Mouse (Mus musculus) lung, postnatal 25 days (tissue): Measurements from ENCODE around the gene Hmgcl.
A peak's percentile ranks its signal among the peaks of the same experiment; 100 is the strongest.
"Not testable (repeated sequence)": the region's sequence is repeated elsewhere in the genome, so short reads cannot be mapped to it uniquely, and the experiment has no call there.

Experiments
- DNase-seq: peaks from one replicate; pipeline ENCODE4 v3.0.0; 2022; ENCODE audit warnings: low spot score

The Hmgcl gene

DNA sequence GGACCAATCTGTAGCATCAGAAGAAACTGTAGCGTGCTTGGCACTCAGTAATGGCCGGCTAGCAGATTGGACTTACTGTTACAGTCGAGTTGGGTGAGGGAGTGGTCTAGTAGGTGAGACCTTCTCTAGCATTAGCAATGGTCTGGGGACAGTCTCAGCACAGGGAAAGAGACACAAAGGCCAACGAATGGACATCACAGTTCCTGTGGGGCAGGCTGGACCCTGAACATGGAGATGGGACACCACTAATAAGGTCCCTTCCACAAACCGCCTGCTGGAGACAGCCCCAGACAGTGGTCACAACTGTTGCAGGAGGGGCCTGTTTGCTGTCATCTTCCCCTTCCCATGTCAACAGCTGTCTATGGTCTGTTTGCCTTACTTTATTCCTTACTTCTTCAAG, 15.5 kb downstream of the Hmgcl start:
- DNase-seq: no peak

DNA sequence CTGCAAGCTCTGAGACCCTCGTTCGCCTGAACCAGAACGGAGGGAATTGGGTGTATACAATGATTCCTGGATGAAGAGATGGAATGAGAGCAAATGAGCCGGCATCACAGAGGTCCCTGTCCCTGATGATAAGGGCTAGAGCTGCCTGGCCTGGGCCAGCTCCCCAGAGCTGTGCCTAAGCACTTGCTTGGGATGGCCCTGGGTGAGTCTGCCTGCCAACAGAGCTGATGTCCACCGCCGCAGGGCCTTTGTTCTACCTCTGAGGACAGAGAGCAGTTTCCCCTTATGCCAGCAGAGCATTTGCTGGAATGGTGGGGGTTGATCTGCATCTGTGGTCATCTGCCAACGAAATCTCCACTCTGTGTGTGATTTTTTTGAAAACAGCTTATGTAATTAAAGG, 15.9 kb downstream of the Hmgcl start:
- no peak for DNase-seq

DNA sequence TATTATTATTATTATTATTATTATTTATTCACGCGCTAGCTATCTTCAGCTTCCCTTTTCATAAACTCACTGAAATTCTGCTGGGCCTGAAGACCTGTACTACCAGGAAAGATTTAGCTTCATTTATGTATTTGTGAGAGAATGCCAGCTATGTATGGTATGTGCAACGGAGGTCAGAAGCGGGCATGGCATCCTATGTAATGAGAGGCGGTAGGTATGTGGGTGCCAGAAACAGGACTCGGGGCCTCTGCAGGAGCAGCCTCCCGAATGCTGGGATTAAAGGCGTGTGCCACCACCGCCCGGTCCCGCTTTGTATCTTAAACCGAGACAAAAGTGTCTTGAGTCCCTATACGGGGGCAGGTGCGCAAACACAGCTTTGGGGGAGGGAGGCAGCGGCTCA, 16.7 kb downstream of the Hmgcl start:
- no peak for DNase-seq

DNA sequence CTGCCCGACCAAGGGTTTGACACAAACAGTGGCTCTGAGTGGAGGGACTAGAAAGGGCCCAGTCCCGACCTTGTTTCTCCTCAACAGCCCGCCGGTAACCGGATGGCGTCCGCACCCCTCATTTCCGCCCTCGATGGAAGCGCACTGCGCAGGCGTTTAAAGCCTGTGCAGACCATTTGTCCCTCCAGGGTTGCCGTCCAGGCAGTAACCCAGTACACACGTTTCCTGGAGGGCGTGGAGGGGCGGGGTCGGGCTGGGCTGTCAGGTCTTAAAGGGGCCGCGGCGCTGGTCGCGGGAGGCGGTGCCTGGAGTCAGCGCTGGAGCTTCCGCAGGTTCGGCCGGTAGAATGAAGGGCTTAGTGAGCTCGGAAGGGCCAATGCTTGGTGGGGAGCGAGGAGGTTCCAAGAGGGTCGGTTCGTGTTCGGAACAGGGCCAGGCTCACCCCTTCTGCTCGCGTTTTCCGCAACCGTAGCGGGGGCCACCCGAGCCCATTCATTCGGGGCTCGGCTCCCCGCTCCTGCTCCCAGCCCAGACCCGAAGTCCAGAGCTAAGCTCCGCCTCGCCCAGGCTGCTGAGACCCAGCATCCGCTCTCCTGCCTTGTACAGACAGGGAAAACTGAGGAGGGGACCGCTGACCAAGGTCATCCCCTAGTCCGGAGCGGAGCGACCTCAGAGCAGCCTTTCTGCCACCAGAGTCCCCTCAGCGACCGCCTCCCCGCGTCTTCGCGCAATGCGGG, 17.4 kb downstream of the Hmgcl start, which contains the start of gene Gale:
Gale (plus strand) TSS at position 271 of the 737 bp plus-strand sequence.
- peak; percentile 96 for DNase-seq

DNA sequence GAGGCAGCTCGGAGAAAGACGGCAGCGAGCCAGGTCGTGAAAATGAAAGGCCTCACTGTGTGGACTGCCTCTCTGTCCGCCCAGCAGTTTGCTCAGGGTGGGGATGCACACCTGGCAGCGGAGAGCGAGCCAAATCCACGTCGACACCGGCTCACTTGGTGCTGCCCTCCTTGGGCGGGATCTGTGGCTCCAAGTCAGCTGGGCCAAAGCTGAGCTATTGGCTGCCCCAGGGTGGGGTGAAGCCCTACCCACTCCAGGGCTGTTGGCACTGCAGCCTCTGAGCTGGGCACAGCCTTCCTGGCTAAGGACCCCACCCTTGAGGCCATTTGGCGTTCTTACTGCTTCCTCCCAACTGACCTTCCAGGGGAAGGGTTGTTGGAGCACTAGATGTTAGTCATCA, 18.2 kb downstream of the Hmgcl start:
- peak; percentile 86 for DNase-seq

DNA sequence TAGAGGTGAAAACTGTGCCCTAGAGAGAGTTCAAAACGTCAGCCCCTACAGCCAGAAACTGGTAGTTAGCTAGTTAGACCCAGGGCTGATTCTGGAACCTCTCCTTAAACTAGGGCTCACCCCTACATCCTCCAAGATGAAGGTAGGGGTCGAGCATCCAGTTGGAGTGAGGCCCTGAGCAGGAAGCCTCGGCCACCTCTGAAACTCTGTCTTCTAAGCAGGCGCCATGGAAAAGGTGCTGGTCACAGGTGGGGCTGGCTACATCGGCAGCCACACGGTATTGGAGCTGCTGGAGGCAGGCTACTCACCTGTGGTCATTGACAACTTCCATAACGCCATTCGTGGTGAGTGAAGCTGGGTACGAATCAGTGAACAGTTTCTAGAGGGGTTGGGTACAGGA, 18.9 kb downstream of the Hmgcl start:
- no peak for DNase-seq

DNA sequence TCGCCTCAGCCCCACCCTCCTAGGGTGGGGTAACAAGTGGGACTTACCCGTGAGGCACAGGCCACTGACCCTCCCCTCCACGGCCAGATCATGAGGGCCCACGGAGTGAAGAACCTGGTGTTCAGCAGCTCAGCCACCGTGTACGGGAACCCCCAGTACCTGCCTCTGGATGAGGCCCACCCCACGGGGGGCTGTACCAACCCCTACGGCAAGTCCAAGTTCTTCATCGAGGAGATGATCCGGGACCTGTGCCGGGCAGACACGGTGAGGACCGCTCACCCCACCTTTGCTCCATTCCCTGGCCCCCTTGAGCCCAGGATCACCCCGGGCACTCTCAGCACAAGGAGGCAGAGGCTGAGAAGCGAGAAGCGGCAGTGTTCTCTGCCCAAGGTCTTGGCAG, 20.0 kb downstream of the Hmgcl start:
- DNase-seq: no peak

DNA sequence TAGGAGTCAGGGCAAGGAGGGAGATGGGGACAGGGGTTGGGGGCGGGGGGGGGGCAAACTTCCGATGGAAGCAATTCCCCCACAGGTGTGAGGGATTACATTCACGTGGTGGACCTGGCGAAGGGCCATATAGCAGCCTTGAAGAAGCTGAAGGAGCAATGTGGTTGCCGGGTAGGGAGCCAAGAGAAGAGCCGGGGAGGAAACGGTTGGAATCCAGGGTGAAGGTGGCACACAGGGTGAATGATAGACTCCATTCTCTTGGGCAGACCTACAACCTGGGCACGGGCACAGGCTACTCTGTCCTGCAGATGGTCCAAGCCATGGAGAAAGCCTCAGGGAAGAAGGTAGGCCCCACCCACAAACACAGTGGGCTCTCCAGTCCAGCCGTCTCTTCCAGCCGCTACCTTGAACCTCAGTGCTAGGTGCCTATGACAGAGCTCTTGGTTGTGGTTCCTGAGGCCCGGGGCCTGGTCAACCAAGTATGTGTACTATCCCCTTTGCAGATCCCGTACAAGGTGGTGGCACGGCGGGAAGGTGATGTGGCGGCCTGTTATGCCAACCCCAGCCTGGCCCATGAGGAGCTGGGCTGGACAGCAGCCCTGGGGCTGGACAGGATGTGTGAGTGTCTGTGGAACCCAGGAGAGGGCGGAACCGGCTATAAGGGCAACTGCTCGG, 21.0 kb downstream of the Hmgcl start:
- no peak for DNase-seq

DNA sequence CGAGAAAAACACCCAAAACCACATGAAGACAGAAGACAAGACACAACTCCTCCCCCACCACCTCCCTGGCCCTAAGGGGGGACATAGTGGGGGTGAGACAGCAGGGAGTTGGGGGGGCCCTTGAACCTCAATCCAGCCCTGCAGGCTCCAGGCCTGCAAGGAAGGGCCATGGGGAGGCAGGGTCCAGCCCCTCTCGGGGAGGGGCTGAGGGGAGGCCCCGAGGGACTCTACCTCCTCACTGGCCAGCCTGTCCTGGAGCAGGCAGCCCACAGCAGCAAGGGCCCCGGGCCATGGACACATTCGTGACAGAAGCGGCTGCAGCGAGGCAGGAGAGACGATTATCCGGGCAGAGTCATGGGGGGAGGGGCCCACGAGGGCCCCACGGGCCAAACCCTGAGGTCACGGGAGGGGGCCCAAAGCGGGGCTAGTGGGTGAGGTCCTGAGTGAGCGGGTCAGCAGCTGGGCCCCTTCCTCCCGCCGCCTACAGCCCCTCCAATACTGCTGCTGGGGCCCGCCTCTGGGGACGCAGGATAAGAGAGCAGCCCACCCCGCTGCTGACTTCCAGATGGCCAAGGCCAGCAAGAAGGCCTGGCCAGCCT, 22.1 kb downstream of the Hmgcl start:
- DNase-seq: no peak

DNA sequence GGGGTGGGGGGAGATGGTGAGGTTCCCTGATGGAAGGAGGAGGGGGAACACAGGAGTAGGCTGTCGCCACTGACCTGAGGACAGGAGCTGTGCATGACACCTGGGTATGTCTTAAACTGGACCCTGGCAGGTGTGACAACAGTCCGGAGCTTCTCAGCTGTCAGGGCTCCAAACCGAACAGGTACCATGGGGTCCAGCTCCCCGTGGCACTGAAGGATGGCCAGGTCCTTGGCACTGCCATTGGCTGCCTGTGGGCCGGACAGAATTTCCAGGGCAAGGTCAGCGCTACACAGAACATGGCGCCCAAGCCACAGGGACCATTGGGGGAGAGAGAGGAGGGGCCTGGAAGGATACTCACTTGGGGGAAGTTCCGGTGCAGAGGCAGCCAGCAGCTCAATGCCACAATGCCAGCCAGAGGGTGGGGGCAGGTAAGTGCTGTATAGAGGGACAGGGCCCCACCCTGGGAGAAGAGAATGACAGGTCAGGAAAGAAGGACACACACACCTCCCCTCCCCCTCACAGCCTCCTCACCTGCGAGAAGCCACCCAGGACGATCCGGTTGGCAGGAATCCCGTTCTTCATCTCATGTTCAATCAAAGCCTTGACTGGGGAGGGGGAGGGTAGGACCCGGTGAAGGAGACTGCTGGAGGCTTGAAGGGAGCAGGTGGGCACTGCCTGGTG, 23.0 kb downstream of the Hmgcl start:
- DNase-seq: no peak

DNA sequence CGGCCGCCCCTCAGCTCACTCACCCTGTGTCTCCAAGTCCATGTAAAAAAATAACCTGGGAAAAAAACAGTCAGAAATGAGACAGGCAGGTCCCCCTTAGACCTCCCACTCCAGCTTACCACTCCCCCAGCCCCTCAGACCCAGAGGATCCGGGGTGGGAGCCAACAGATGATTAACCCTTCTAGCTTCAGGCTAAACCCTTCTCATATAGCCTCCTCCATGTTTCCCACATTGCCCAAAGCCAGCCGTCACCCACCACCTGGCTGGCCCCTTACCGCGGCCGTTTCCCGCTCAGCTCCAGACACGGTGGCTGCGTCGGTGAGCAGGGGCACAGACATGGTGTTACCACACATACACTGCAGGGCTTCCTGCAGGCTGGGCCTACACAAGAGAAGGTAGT, 24.3 kb downstream of the Hmgcl start:
- DNase-seq: no peak

DNA sequence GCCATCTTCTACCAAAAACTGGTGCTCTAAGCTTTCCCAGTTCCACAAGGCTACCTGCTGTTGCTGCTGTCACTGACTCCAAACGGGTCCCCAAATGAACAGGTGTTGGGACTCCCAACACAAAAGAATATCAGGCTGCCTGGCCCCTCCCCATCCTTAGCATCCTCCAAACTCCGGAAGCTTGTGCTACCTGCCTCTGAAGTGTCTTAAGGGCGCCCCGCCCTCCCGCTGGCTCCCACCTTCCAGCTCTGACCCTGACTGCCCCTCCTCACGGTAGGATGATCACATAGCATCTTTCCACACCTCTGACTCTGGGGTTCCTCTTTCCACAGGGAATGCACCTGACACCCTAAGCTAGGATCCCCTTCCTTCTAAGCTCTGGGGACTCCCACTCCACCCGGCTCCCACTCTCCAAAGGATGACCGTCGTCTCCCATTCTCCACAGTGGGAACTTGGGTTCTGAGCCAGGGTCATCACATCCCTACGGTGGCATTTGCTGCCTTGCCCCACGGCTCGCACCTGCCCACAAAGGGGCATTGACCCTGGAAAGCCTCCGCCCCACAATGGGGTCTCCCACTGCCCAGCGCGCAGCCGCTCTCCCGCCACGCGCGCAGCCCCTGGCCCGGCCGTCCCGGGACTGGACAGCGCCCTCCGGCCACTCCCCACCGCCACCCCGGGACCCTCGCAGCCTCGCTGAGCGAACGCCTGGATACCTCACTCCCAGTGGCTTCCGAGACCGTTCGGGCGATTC, 25.7 kb downstream of the Hmgcl start:
- DNase-seq: no peak

DNA sequence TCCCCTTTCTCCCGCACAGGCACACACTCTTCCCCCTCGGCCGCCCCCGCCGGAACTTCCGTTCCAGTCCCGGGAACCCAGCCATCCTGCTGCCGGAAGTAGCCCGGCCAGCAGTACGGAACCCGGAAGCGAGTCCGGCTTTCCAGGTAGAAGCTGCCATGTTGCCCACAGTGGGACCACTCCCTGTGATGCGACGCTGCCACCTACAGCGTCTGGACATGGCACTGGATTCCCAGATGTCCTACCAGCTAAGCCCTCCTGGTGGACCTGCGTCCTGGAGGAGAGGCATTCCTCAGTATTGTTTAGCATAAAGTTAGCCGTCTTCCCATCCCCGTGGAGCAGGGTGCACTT, 26.3 kb downstream of the Hmgcl start, which contains the start of gene Lypla2:
Lypla2 (minus strand) TSS at position 71 of the 351 bp plus-strand sequence.
- peak; percentile 91 for DNase-seq

DNA sequence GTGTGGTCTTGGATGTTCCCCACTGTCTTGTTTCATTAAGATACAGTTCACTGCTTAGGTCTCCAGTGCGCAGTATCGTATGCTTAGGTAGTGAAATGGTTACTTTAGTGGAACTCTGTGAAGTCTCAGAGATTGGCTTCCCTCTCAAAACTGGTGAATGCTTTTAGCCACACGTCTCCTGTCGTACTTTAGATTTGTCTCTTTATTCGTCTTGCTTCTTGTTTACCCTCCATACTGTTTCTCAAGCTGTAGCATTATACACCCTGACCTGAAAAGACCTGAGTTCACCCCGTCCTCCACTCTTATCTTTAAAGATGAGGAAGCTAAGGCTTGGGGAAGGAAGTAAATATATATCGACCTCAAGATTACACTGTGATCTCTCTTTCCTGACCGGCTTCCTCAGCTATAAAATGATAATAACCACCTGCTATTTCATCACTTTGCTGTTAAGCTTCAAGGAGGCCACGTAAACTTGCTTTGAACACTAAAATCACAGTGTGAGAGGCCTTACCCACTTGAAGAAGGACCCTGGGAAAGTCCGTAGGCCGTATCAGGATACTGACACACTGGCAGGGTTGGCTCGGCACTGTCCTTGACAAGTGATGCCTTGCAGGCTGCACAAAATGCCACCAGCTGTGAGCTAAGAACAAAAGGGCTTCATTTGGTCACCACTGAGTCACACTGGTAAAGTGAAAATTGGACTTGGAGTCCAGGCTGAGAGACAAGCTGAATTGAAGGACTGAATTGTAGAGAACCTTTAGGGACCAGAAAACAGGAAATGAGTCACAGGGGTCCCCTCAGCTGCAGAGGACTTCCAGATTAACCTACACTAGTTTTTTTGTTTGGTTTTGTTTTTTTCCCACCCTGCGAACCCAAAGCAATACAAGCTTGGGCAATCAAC, 26.9 kb downstream of the Hmgcl start:
- no peak for DNase-seq

DNA sequence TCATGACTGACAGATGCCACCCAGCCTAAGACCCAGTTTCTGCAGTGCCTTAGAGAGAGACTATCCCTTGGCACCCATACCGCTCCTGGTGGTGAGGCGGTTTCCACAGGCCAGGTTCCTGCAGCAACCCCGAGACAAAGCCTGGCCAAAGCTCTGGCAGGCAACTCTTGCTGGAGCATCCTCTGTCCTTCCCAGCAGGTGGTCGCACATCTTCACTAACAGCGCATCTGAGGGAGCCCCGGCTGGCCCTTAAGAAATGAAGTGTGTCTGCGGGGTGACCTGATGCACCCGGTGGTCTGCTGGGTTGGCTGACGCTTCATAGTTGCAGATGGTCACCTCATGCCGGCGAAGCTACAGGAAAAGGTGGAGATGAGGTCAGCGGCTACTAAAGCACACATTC, 29.9 kb downstream of the Hmgcl start:
- no peak for DNase-seq

DNA sequence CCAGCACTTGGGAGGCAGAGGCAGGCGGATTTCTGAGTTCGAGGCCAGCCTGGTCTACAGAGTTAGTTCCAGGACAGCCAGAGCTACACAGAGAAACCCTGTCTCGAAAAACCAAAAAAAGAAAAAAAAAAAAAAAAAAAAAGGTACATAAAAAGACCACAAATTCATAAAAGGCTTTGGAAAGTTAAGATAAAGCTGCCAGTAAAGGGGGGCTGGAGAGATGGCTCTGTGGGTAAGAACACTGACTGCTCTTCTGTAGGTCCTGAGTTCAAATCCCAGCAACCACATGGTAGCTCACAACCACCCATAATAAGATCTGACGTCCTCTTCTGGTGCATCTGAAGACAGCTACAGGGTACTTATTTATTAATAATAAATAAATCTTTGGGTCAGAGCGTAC, 34.0 kb downstream of the Hmgcl start:
- DNase-seq: not testable (repeated sequence)

DNA sequence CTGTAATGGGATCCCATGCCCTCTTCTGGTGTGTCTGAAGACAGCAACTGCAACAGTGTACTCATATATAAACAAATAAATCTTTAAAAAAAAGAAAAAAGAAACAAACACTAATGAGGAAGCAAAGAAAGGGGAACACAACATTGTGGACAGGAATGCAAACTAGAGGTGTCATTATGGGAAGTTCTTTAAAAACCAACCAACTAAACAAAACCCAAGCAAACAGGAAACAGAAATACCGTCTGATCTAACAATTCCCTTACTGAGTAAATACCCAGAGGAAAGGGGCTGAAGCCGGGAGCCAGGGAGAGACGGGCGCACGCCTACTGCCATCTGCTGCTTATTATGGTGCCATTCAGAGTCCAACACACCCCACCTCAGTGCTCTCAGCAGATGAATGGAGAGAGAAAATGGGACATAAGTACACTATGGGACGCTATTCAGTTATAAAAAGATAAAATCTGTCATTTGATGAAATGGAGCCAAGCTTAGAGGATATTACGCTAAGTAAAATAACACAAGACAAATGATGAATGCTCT, 35.3 kb downstream of the Hmgcl start:
- DNase-seq: no peak

DNA sequence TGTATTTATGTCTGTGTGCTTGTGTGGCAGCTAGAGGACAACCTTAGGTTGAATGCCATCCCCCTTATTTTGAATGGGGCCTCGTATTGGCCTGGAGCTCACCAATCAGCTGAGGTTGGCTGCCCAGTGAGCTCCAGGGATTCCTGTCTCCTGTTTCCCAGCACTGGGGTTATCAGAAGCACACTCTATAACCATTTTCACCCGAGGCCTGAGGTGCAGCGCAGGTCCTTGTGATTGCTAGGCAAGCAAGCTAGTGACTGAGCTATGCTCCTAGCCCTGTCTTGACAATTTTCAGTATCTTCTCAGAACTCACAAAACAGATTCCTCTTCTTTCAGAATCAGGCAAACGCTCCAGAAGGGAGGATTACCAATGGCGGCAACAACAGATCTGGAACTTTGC, 38.3 kb downstream of the Hmgcl start:
- no peak for DNase-seq

DNA sequence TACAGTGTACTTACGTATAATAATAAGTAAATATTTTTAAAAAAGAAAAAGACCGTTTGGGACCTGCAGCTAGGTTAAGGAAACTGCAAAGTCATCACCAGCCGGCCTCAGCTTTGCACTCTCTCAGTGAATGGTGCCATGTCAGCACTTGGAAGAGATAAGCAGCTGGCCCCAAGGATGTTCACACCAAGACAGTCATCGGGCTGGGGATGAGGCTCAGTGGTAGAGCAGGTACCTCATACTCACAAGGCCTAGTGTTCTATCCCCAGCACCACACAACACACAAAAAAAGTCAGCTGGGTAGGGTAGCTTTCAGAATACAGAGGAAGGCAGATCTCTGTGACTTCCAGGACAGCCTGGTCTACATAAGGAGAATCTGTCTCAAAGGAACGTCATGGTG, 38.9 kb downstream of the Hmgcl start:
- no peak for DNase-seq

DNA sequence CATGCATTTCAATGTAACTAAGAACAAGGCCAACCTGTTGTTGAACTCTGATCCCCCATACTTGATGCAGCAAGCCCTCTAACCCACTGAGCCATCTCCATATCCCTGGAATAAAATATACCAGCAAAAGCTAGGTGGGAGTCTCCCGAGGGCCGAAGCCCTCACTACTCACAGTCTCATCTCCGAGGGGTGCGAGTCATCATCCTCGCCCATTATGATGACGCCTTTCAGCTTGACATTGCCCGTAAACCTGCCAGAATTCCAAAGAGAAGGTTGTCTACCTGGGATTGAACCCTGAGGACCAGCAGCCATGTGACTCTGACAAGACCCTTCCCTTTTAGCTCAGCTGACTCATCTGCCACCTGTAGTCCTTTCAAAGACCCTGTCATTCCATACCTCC, 39.5 kb downstream of the Hmgcl start:
- DNase-seq: no peak
